Mouse (Mus musculus) CH12.LX (cell line): ENCODE results near the gene Pick1. TPM values are rescaled to one million over a fixed set of nuclear protein-coding genes. Genes with fewer than 3 reads are reported as not detected.

Experiments used
- DNase-seq: peaks from one replicate; pipeline ENCODE4 v3.0.0-alpha.2; 2013; ENCODE audit errors: extremely low read depth
- H3K27ac ChIP-seq: 2 replicates; pipeline ENCODE4 v1.5.1; 2012; ENCODE audit warnings: low read depth, mild to moderate bottlenecking, control low read depth, moderate library complexity; ENCODE audit not compliant: insufficient read depth
- H3K27me3 ChIP-seq: replicated peaks from 2 replicates; pipeline ENCODE3; 2012; ENCODE audit warnings: inconsistent platforms
- H3K36me3 ChIP-seq, 2 experiments: replicated peaks in 1 of 2; 2 replicates each; pipeline versions ENCODE3 to v1.6.1; 2012; ENCODE audit warnings: inconsistent platforms in 1 of 2, low read length in 1 of 2, mild to moderate bottlenecking in 1 of 2, mixed read lengths in 1 of 2, moderate library complexity in 1 of 2; ENCODE audit not compliant: control insufficient read depth in 1 of 2, insufficient read depth in 1 of 2
- H3K4me1 ChIP-seq, 2 experiments: 2 replicates each; pipeline ENCODE4 v1.6.1; 2012; ENCODE audit warnings: inconsistent platforms in 1 of 2, moderate library complexity in 1 of 2; ENCODE audit not compliant: insufficient read depth in 2 of 2, control insufficient read depth in 1 of 2
- H3K4me2 ChIP-seq: 2 replicates; pipeline ENCODE4 v1.6.1; 2012; ENCODE audit warnings: low read depth, mild to moderate bottlenecking, control low read depth; ENCODE audit not compliant: poor library complexity, insufficient read depth, severe bottlenecking
- H3K4me3 ChIP-seq, 3 experiments: fragments of 150-350 bp in 1 of 3; sonication (generic) in 1 of 3; replicated peaks in 1 of 3; 2 replicates each; pipeline versions ENCODE3 to v1.5.1; 2011 to 2012; ENCODE audit warnings: low read depth in 2 of 3, low read length in 2 of 3, mild to moderate bottlenecking in 2 of 3, moderate library complexity in 2 of 3, control low read depth in 1 of 3, improper control_type of control experiment in 1 of 3, inconsistent platforms in 1 of 3, mixed read lengths in 1 of 3; ENCODE audit not compliant: poor library complexity in 1 of 3
- H3K79me2 ChIP-seq: replicated peaks from 2 replicates; pipeline ENCODE4 v1.6.1; 2012; ENCODE audit warnings: mild to moderate bottlenecking, moderate library complexity; ENCODE audit not compliant: control insufficient read depth, poor library complexity, insufficient read depth, severe bottlenecking; ENCODE audit errors: extremely low read depth
- H3K9ac ChIP-seq: 2 replicates; pipeline ENCODE4 v1.6.1; 2012; ENCODE audit warnings: low read depth, mild to moderate bottlenecking, control low read depth, moderate library complexity; ENCODE audit not compliant: insufficient read depth
- H3K9me3 ChIP-seq: replicated peaks from 2 replicates; pipeline ENCODE3; 2012; ENCODE audit warnings: low read length, inconsistent platforms, mixed read lengths
- BHLHE40 ChIP-seq: IDR thresholded peaks from 2 replicates; pipeline ENCODE4 v1.6.1; 2011; ENCODE audit warnings: mild to moderate bottlenecking, low read depth, low read length, improper control_type of control experiment
- CHD1 ChIP-seq: IDR thresholded peaks from 2 replicates; pipeline ENCODE4 v1.6.1; 2012; ENCODE audit warnings: low read depth, low read length, improper control_type of control experiment, inconsistent platforms
- CHD2 ChIP-seq: IDR thresholded peaks from 2 replicates; pipeline ENCODE4 v1.6.1; 2011; ENCODE audit warnings: low read length, improper control_type of control experiment
- CTCF ChIP-seq, 2 experiments: IDR thresholded peaks in 1 of 2; conservative IDR thresholded peaks in 1 of 2; 2 replicates each; pipeline ENCODE4 v1.5.1; 2011 to 2012; ENCODE audit warnings: low read depth in 2 of 2, low read length in 2 of 2, improper control_type of control experiment in 1 of 2, inconsistent platforms in 1 of 2, mild to moderate bottlenecking in 1 of 2, moderate library complexity in 1 of 2
- ELF1 ChIP-seq: IDR thresholded peaks from 2 replicates; pipeline ENCODE4 v1.6.1; 2014; ENCODE audit warnings: low read depth, mild to moderate bottlenecking, inconsistent platforms, low read length, improper control_type of control experiment
- ETS1 ChIP-seq: conservative IDR thresholded peaks from 2 replicates; pipeline ENCODE4 v1.6.1; 2012; ENCODE audit warnings: low read depth, mild to moderate bottlenecking, inconsistent platforms, low read length, improper control_type of control experiment, moderate library complexity
- HCFC1 ChIP-seq: IDR thresholded peaks from 2 replicates; pipeline ENCODE4 v1.6.1; 2012; ENCODE audit warnings: low read depth, mild to moderate bottlenecking, inconsistent platforms, low read length, improper control_type of control experiment
- IRF4 ChIP-seq: IDR thresholded peaks from 2 replicates; pipeline ENCODE4 v1.6.1; 2014; ENCODE audit warnings: low read depth, mild to moderate bottlenecking, inconsistent platforms, low read length, improper control_type of control experiment
- JUN ChIP-seq: IDR thresholded peaks from 2 replicates; pipeline ENCODE4 v1.6.1; 2011; ENCODE audit warnings: low read depth, mild to moderate bottlenecking, low read length, improper control_type of control experiment, moderate library complexity; ENCODE audit not compliant: insufficient read depth
- JUND ChIP-seq: conservative IDR thresholded peaks from 2 replicates; pipeline ENCODE4 v1.6.1; 2011; ENCODE audit warnings: low read depth, low read length, improper control_type of control experiment
- KAT2A ChIP-seq: IDR thresholded peaks from 2 replicates; pipeline ENCODE4 v1.6.1; 2012; ENCODE audit warnings: low read length, improper control_type of control experiment, inconsistent platforms; ENCODE audit not compliant: insufficient replicate concordance
- MAFK ChIP-seq: IDR thresholded peaks from 2 replicates; pipeline ENCODE4 v1.6.1; 2011; ENCODE audit warnings: low read length, improper control_type of control experiment; ENCODE audit not compliant: insufficient replicate concordance
- MAX ChIP-seq: IDR thresholded peaks from 2 replicates; pipeline ENCODE4 v1.6.1; 2011; ENCODE audit warnings: low read length, improper control_type of control experiment
- MAZ ChIP-seq: IDR thresholded peaks from 2 replicates; pipeline ENCODE4 v1.6.1; 2012; ENCODE audit warnings: low read depth, mild to moderate bottlenecking, inconsistent platforms, low read length, improper control_type of control experiment, moderate library complexity
- MEF2A ChIP-seq: IDR thresholded peaks from 2 replicates; pipeline ENCODE4 v1.6.1; 2014; ENCODE audit warnings: low read depth, mild to moderate bottlenecking, inconsistent platforms, low read length, improper control_type of control experiment, borderline replicate concordance
- MXI1 ChIP-seq: IDR thresholded peaks from 2 replicates; pipeline ENCODE4 v1.6.1; 2011; ENCODE audit warnings: mild to moderate bottlenecking, low read depth, low read length, improper control_type of control experiment
- MYC ChIP-seq: IDR thresholded peaks from 2 replicates; pipeline ENCODE4 v1.6.1; 2011; ENCODE audit warnings: low read depth, mild to moderate bottlenecking, improper control_type of control experiment, low read length
- NELFE ChIP-seq: IDR thresholded peaks from 2 replicates; pipeline ENCODE4 v1.6.1; 2011; ENCODE audit warnings: low read depth, low read length, improper control_type of control experiment
- NRF1 ChIP-seq: IDR thresholded peaks from 2 replicates; pipeline ENCODE4 v1.6.1; 2014; ENCODE audit warnings: low read depth, mild to moderate bottlenecking, inconsistent platforms, low read length, improper control_type of control experiment, moderate library complexity
- PAX5 ChIP-seq: IDR thresholded peaks from 2 replicates; pipeline ENCODE4 v1.6.1; 2012; ENCODE audit warnings: low read length, inconsistent platforms, mixed read lengths
- POLR2A ChIP-seq: IDR thresholded peaks from 2 replicates; pipeline ENCODE4 v1.6.1; 2011; ENCODE audit warnings: low read depth, mild to moderate bottlenecking, improper control_type of control experiment, low read length
- POLR2AphosphoS2 ChIP-seq: IDR thresholded peaks from 2 replicates; pipeline ENCODE4 v1.6.1; 2011; ENCODE audit warnings: low read depth, low read length, improper control_type of control experiment
- RAD21 ChIP-seq: IDR thresholded peaks from 2 replicates; pipeline ENCODE4 v1.6.1; 2011; ENCODE audit warnings: low read depth, mild to moderate bottlenecking, low read length, improper control_type of control experiment, moderate library complexity
- SIN3A ChIP-seq: IDR thresholded peaks from 2 replicates; pipeline ENCODE4 v1.6.1; 2012; ENCODE audit warnings: low read length, improper control_type of control experiment, inconsistent platforms
- SMC3 ChIP-seq: IDR thresholded peaks from 2 replicates; pipeline ENCODE4 v1.6.1; 2011; ENCODE audit warnings: low read depth, low read length, improper control_type of control experiment
- TCF12 ChIP-seq: IDR thresholded peaks from 2 replicates; pipeline ENCODE4 v1.6.1; 2014; ENCODE audit warnings: low read depth, mild to moderate bottlenecking, inconsistent platforms, low read length, improper control_type of control experiment
- USF1 ChIP-seq: IDR thresholded peaks from 2 replicates; pipeline ENCODE4 v1.6.1; 2014; ENCODE audit warnings: low read depth, mild to moderate bottlenecking, inconsistent platforms, low read length, improper control_type of control experiment
- ZC3H11A ChIP-seq: IDR thresholded peaks from 2 replicates; pipeline ENCODE4 v1.6.1; 2012; ENCODE audit warnings: low read depth, mild to moderate bottlenecking, inconsistent platforms, low read length, improper control_type of control experiment
- ZKSCAN1 ChIP-seq: IDR thresholded peaks from 2 replicates; pipeline ENCODE4 v1.6.1; 2012; ENCODE audit warnings: low read depth, inconsistent platforms, low read length, improper control_type of control experiment, borderline replicate concordance
- ZMIZ1 ChIP-seq: IDR thresholded peaks from 2 replicates; pipeline ENCODE4 v1.6.1; 2012; ENCODE audit warnings: low read depth, mild to moderate bottlenecking, inconsistent platforms, low read length, improper control_type of control experiment
- ZNF384 ChIP-seq: IDR thresholded peaks from 2 replicates; pipeline ENCODE4 v1.6.1; 2012; ENCODE audit warnings: low read depth, low read length, improper control_type of control experiment, inconsistent platforms
- dilution Hi-C: fragments of 300-500 bp; cut with MboI; formaldehyde crosslinking; loops from 2 replicates; pipeline ENCODE4 v1.14.3; 2020; ENCODE audit warnings: low sequenced_read_pairs; ENCODE audit not compliant: extremely low pct_unique_long_range_greater_than_20kb, extremely low pct_ligation_motif_present
- in situ Hi-C: fragments of 300-500 bp; cut with MboI; formaldehyde crosslinking; loops from 3 replicates; pipeline ENCODE4 v1.14.3; 2019; ENCODE audit warnings: low sequenced_read_pairs, low pct_ligation_motif_present, low pct_unique_long_range_greater_than_20kb, mixed read lengths
- polyA plus RNA-seq: library from polyadenylated mRNA; unstranded; fragments of >175 nt; gene quantifications from 2 replicates; pipeline ENCODE4 v1.2.1, GENCODE M21; 2012; ENCODE audit warnings: low read depth; ENCODE audit not compliant: insufficient read length
- total RNA-seq, 2 experiments: library from RNA; depleted of rRNA; stranded (reverse); fragments of 300-350 nt in 1 of 2; fragments of >200 nt in 1 of 2; gene quantifications; 2 replicates each; pipeline ENCODE4 v1.2.3; 2012 to 2014

Gene Pick1
- total and polyA plus RNA-seq, 3 experiments = 13.9 to 23.4 (median 14.9) TPM

DNA sequence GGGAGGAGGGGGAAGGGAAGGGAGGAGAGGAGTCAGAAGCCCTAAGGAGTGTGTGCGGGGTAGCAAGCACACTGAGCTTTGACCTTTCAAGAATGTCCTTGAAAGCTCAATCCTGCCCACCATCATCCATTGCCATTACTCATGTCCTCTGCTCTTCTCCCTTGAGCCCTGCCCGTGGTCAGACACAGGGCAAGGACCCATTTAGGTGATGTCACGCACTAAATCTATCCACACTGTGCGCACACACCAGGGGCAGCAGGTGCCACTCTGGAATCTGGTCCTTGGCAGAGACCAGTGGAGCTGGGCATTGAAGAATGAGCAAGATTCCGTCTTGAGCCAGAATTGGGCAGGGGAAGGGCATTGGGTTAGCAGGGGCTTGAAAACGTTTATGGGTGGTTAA, 20.8 kb upstream of the Pick1 start:
- H3K27me3 ChIP-seq = peaks cover 2% of the 10 kb centered on the region
- in situ Hi-C loops = no loop called here
- H3K36me3 ChIP-seq = peaks cover 11 to 30% of the 10 kb centered on the region in 2 experiments
- no peaks in the 10 kb centered on the region for H3K9me3 ChIP-seq
- H3K4me3 ChIP-seq = no peak overlapping the region
- peaks cover 9% of the 10 kb centered on the region for H3K79me2 ChIP-seq
- no peak overlapping the region for H3K9ac ChIP-seq
- dilution Hi-C loops = no loop called here
- no peak for DNase-seq
- TF ChIP-seq USF1 (no peak), ZKSCAN1 (peak; percentile 34; the same call in 1 of the 2 replicates)
- H3K4me2 ChIP-seq = no peak overlapping the region
- H3K4me1 ChIP-seq = peaks cover 8 to 40% of the 10 kb centered on the region in 2 experiments
- H3K27ac ChIP-seq = no peak overlapping the region

DNA sequence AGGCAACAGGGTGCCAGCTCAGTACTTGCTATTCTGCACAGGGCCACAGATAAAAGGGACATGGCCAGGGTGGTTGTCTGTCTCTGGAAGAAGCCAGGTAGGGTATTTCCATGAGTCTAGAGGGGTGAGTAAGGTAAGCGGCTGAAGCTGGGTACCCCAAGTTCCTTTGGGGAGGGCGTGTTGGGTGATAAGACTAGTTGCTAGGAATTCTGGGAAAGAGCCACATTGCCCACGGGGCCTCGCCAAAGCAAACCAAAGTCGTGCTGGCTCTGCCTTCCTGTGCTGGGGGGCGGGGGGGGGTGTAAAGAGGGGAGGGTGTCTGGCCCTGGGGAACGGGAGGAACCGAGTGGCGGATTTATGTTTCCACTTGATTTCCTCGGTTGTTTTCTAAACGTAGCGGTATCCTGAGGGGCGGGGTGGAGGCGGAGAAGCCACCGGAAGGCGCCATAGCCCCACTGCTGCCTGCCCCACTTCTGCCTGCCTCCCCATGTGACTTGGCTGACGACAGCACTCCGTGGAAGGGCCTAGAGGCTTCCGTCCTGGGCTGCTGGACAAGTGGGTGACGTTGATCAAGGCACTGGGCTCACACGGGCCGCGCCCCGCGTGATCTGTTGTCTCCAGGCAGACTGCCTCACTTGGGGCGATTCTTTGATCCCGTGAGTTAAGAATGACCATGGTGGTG, 20.1 kb upstream of the Pick1 start:
- Histone ChIP-seq H3K4me3 (peak overlapping the region; percentile 67 to 99 (median 77)), H3K36me3 (peaks cover 16 to 37% of the 10 kb centered on the region in 2 experiments), H3K9me3 (no peaks in the 10 kb centered on the region), H3K27me3 (no peaks in the 10 kb centered on the region), H3K4me1 (peaks cover 8 to 46% of the 10 kb centered on the region in 2 experiments), H3K79me2 (peaks cover 9% of the 10 kb centered on the region), H3K27ac (peak overlapping the region; percentile 25; the same call in 1 of the 2 replicates), H3K4me2 (peak overlapping the region; percentile 60), H3K9ac (peak overlapping the region; percentile 66)
- dilution Hi-C loops = no loop called here
- in situ Hi-C loops = no loop called here
- DNase-seq = peak; percentile 83
- TF ChIP-seq NELFE = peak; percentile 75
- TF ChIP-seq RAD21 = no peak
- 0 out of 2 replicates have a peak, but pooled peaks have one; percentile 53 for TF ChIP-seq KAT2A
- no peak for TF ChIP-seq MAFK
- TF ChIP-seq MAX = peak; percentile 91
- TF ChIP-seq ETS1 = peak; percentile 52; the same call in 1 of the 2 replicates
- TF ChIP-seq ZMIZ1 = peak; percentile 84; the same call in 1 of the 2 replicates
- no peak for TF ChIP-seq JUN
- TF ChIP-seq IRF4 = 0 out of 2 replicates have a peak, but pooled peaks have one; percentile 15
- TF ChIP-seq SMC3 = no peak
- TF ChIP-seq POLR2AphosphoS2 = peak; percentile 44; the same call in 1 of the 2 replicates
- TF ChIP-seq CHD1 = 0 out of 2 replicates have a peak, but pooled peaks have one; percentile 17
- peak; percentile 75 for TF ChIP-seq BHLHE40
- TF ChIP-seq CHD2 = no peak
- TF ChIP-seq JUND = no peak
- peak; percentile 90 for TF ChIP-seq POLR2A
- TF ChIP-seq MYC = peak; percentile 81; the same call in 1 of the 2 replicates
- no peak for TF ChIP-seq ZNF384
- peak; percentile 78 for TF ChIP-seq TCF12
- TF ChIP-seq HCFC1 = peak; percentile 66
- TF ChIP-seq PAX5 = no peak
- peak; percentile 80 for TF ChIP-seq USF1
- no peak for TF ChIP-seq CTCF (conservative IDR thresholded peaks at IDR 0.05 in 1 of 2, IDR thresholded peaks at IDR 0.05 in 1 of 2; ENCODE audit: low read depth in 2 of 2, low read length in 2 of 2)
- TF ChIP-seq ZKSCAN1 = no peak
- TF ChIP-seq MAZ = 0 out of 2 replicates have a peak, but pooled peaks have one; percentile 41
- peak; percentile 31; the same call in 1 of the 2 replicates for TF ChIP-seq MEF2A
- TF ChIP-seq SIN3A = peak; percentile 79
- peak; percentile 70; the same call in 1 of the 2 replicates for TF ChIP-seq MXI1
- peak; percentile 64; the same call in 1 of the 2 replicates for TF ChIP-seq ELF1
- peak; percentile 33; the same call in 1 of the 2 replicates for TF ChIP-seq NRF1
- TF ChIP-seq ZC3H11A = no peak
